Mouse (Mus musculus): Measurements from ENCODE around the gene Rpap3. TPM values are rescaled to one million over a fixed set of nuclear protein-coding genes. Genes with fewer than 3 reads are reported as not detected.
A peak's percentile ranks its signal among the peaks of the same experiment; 100 is the strongest.

Rpap3 gene
- 34.1 and 36.4 TPM in 2 replicates for polyA plus RNA-seq (2014; fragmentation: Nextera tagmentation; extraction: Ambion mirVana)

- DNase-seq (ENCODE audit: low spot score): peak; percentile 92
- under 1% methylated on average over 70 of the region's 71 CpGs for WGBS
- H3K9me3 ChIP-seq (ENCODE audit: control insufficient read depth, low read length): no peaks in the 10 kb centered on the region
- H3K4me1 ChIP-seq (replicated peaks; ENCODE audit: control insufficient read depth, insufficient read depth, low read length): peaks cover 13% of the 10 kb centered on the region; the same call in 1 of the 2 replicates
- peak within 1 kb of the TSS; percentile 75 for H3K4me2 ChIP-seq (ENCODE audit: low read length)
- H3K27ac ChIP-seq (ENCODE audit: low read depth): 0 out of 2 replicates have a peak within 1 kb of the TSS, but pooled peaks have one; percentile 16
- peak within 1 kb of the TSS; percentile 86 for H3K4me3 ChIP-seq (ENCODE audit: low read depth, low read length)
- H3K36me3 ChIP-seq (ENCODE audit: control insufficient read depth, insufficient read depth, low read length): peaks cover 25% of the 10 kb centered on the region
- H3K9ac ChIP-seq (ENCODE audit: low read length): peak within 1 kb of the TSS; percentile 87
- H3K27me3 ChIP-seq (replicated peaks; ENCODE audit: control insufficient read depth, insufficient read depth, low read length): no peaks in the 10 kb centered on the region
- peak; percentile 84 for ATAC-seq (replicated peaks; ENCODE audit: low FRiP score, low TSS enrichment, low read depth)
These were observed at the start of gene Rpap3 for GRCm38 (mm10) chr15:97705211-97706050. Gene Rpap3 (minus strand): TSS chr15:97705825.

GRCm38 (mm10) chr15:97755361-97755760 lies 49.7 kb upstream of the Rpap3 start:
- Histone ChIP-seq H3K4me2 (ENCODE audit: low read length) (no peak overlapping the region), H3K9ac (ENCODE audit: low read length) (no peak overlapping the region), H3K9me3 (ENCODE audit: control insufficient read depth, low read length) (no peaks in the 10 kb centered on the region), H3K36me3 (ENCODE audit: control insufficient read depth, insufficient read depth, low read length) (no peaks in the 10 kb centered on the region), H3K27ac (ENCODE audit: low read depth) (no peak overlapping the region), H3K4me1 (replicated peaks; ENCODE audit: control insufficient read depth, insufficient read depth, low read length) (peaks cover 8% of the 10 kb centered on the region), H3K4me3 (ENCODE audit: low read depth, low read length) (no peak overlapping the region), H3K27me3 (replicated peaks; ENCODE audit: control insufficient read depth, insufficient read depth, low read length) (no peaks in the 10 kb centered on the region)
- DNase-seq (ENCODE audit: low spot score) (no peak), ATAC-seq (replicated peaks; ENCODE audit: low FRiP score, low TSS enrichment, low read depth) (no peak)
- 51% methylated on average over 8 of the region's 8 CpGs for WGBS

- peaks cover 11% of the 10 kb centered on the region for H3K4me1 ChIP-seq (replicated peaks; ENCODE audit: control insufficient read depth, insufficient read depth, low read length)
- H3K4me2 ChIP-seq (ENCODE audit: low read length): no peak overlapping the region
- H3K27me3 ChIP-seq (replicated peaks; ENCODE audit: control insufficient read depth, insufficient read depth, low read length): no peaks in the 10 kb centered on the region
- ATAC-seq (replicated peaks; ENCODE audit: low FRiP score, low TSS enrichment, low read depth): no peak
- no peak overlapping the region for H3K4me3 ChIP-seq (ENCODE audit: low read depth, low read length)
- no peak overlapping the region for H3K9ac ChIP-seq (ENCODE audit: low read length)
- H3K36me3 ChIP-seq (ENCODE audit: control insufficient read depth, insufficient read depth, low read length): no peaks in the 10 kb centered on the region
- no peak for DNase-seq (ENCODE audit: low spot score)
- no peak overlapping the region for H3K27ac ChIP-seq (ENCODE audit: low read depth)
- 40% methylated on average over 6 of the region's 6 CpGs for WGBS
- H3K9me3 ChIP-seq (ENCODE audit: control insufficient read depth, low read length): no peaks in the 10 kb centered on the region
These were observed 48.9 kb upstream of the Rpap3 start for GRCm38 (mm10) chr15:97754476-97754875.

- no peak overlapping the region for H3K4me3 ChIP-seq (ENCODE audit: low read depth, low read length)
- H3K4me1 ChIP-seq (replicated peaks; ENCODE audit: control insufficient read depth, insufficient read depth, low read length): peaks cover 11% of the 10 kb centered on the region
- H3K4me2 ChIP-seq (ENCODE audit: low read length): no peak overlapping the region
- no peak overlapping the region for H3K9ac ChIP-seq (ENCODE audit: low read length)
- ATAC-seq (replicated peaks; ENCODE audit: low FRiP score, low TSS enrichment, low read depth) (no peak), DNase-seq (ENCODE audit: low spot score) (no peak)
- no peaks in the 10 kb centered on the region for H3K27me3 ChIP-seq (replicated peaks; ENCODE audit: control insufficient read depth, insufficient read depth, low read length)
- whole genome bisulfite sequencing: 91% methylated on average over 5 of the region's 5 CpGs
- no peak overlapping the region for H3K27ac ChIP-seq (ENCODE audit: low read depth)
- no peaks in the 10 kb centered on the region for H3K36me3 ChIP-seq (ENCODE audit: control insufficient read depth, insufficient read depth, low read length)
- no peaks in the 10 kb centered on the region for H3K9me3 ChIP-seq (ENCODE audit: control insufficient read depth, low read length)
These were observed 46.9 kb upstream of the Rpap3 start for GRCm38 (mm10) chr15:97752491-97752890.

- Histone ChIP-seq H3K36me3 (ENCODE audit: control insufficient read depth, insufficient read depth, low read length) (no peaks in the 10 kb centered on the region), H3K4me2 (ENCODE audit: low read length) (no peak overlapping the region), H3K4me1 (replicated peaks; ENCODE audit: control insufficient read depth, insufficient read depth, low read length) (peaks cover 11% of the 10 kb centered on the region), H3K9me3 (ENCODE audit: control insufficient read depth, low read length) (no peaks in the 10 kb centered on the region), H3K27me3 (replicated peaks; ENCODE audit: control insufficient read depth, insufficient read depth, low read length) (no peaks in the 10 kb centered on the region), H3K27ac (ENCODE audit: low read depth) (no peak overlapping the region), H3K4me3 (ENCODE audit: low read depth, low read length) (no peak overlapping the region), H3K9ac (ENCODE audit: low read length) (no peak overlapping the region)
- DNase-seq (ENCODE audit: low spot score) (no peak), ATAC-seq (replicated peaks; ENCODE audit: low FRiP score, low TSS enrichment, low read depth) (no peak)
- WGBS: 95% methylated on average over 2 of the region's 2 CpGs
These were observed 46.1 kb upstream of the Rpap3 start for GRCm38 (mm10) chr15:97751676-97752075.

- H3K27me3 ChIP-seq (replicated peaks; ENCODE audit: control insufficient read depth, insufficient read depth, low read length): no peaks in the 10 kb centered on the region
- H3K36me3 ChIP-seq (ENCODE audit: control insufficient read depth, insufficient read depth, low read length): no peaks in the 10 kb centered on the region
- DNase-seq (ENCODE audit: low spot score): peak; percentile 70
- WGBS: 40% methylated on average over 12 of the region's 12 CpGs
- no peaks in the 10 kb centered on the region for H3K9me3 ChIP-seq (ENCODE audit: control insufficient read depth, low read length)
- H3K4me1 ChIP-seq (replicated peaks; ENCODE audit: control insufficient read depth, insufficient read depth, low read length): peaks cover 11% of the 10 kb centered on the region
- no peak overlapping the region for H3K4me3 ChIP-seq (ENCODE audit: low read depth, low read length)
- H3K9ac ChIP-seq (ENCODE audit: low read length): no peak overlapping the region
- peak; percentile 65; the same call in 1 of the 2 replicates for ATAC-seq (replicated peaks; ENCODE audit: low FRiP score, low TSS enrichment, low read depth)
- no peak overlapping the region for H3K4me2 ChIP-seq (ENCODE audit: low read length)
- 0 out of 2 replicates have a peak overlapping the region, but pooled peaks have one; percentile 23 for H3K27ac ChIP-seq (ENCODE audit: low read depth)
These were observed 45.1 kb upstream of the Rpap3 start for GRCm38 (mm10) chr15:97750697-97751096.

- H3K9ac ChIP-seq (ENCODE audit: low read length): no peak overlapping the region
- H3K27me3 ChIP-seq (replicated peaks; ENCODE audit: control insufficient read depth, insufficient read depth, low read length): no peaks in the 10 kb centered on the region
- no peak overlapping the region for H3K27ac ChIP-seq (ENCODE audit: low read depth)
- H3K4me2 ChIP-seq (ENCODE audit: low read length): no peak overlapping the region
- WGBS: 88% methylated on average over 13 of the region's 13 CpGs
- DNase-seq (ENCODE audit: low spot score): no peak
- no peaks in the 10 kb centered on the region for H3K9me3 ChIP-seq (ENCODE audit: control insufficient read depth, low read length)
- no peak for ATAC-seq (replicated peaks; ENCODE audit: low FRiP score, low TSS enrichment, low read depth)
- no peak overlapping the region for H3K4me3 ChIP-seq (ENCODE audit: low read depth, low read length)
- no peaks in the 10 kb centered on the region for H3K36me3 ChIP-seq (ENCODE audit: control insufficient read depth, insufficient read depth, low read length)
- H3K4me1 ChIP-seq (replicated peaks; ENCODE audit: control insufficient read depth, insufficient read depth, low read length): peaks cover 16% of the 10 kb centered on the region
These were observed 44.2 kb upstream of the Rpap3 start for GRCm38 (mm10) chr15:97749841-97750240.

GRCm38 (mm10) chr15:97749397-97749796 lies 43.8 kb upstream of the Rpap3 start:
- DNase-seq (ENCODE audit: low spot score) (no peak), ATAC-seq (replicated peaks; ENCODE audit: low FRiP score, low TSS enrichment, low read depth) (no peak)
- H3K27me3 ChIP-seq (replicated peaks; ENCODE audit: control insufficient read depth, insufficient read depth, low read length): no peaks in the 10 kb centered on the region
- H3K4me2 ChIP-seq (ENCODE audit: low read length): no peak overlapping the region
- WGBS: 92% methylated on average over 9 of the region's 9 CpGs
- H3K4me1 ChIP-seq (replicated peaks; ENCODE audit: control insufficient read depth, insufficient read depth, low read length): peaks cover 18% of the 10 kb centered on the region
- H3K36me3 ChIP-seq (ENCODE audit: control insufficient read depth, insufficient read depth, low read length): no peaks in the 10 kb centered on the region
- no peak overlapping the region for H3K27ac ChIP-seq (ENCODE audit: low read depth)
- H3K4me3 ChIP-seq (ENCODE audit: low read depth, low read length): no peak overlapping the region
- H3K9ac ChIP-seq (ENCODE audit: low read length): no peak overlapping the region
- no peaks in the 10 kb centered on the region for H3K9me3 ChIP-seq (ENCODE audit: control insufficient read depth, low read length)

GRCm38 (mm10) chr15:97748964-97749363 lies 43.3 kb upstream of the Rpap3 start:
- no peak for DNase-seq (ENCODE audit: low spot score)

More at GRCm38 (mm10) chr15:97748964-97749363, 43.3 kb upstream of the Rpap3 start:
- Histone ChIP-seq H3K36me3 (ENCODE audit: control insufficient read depth, insufficient read depth, low read length) (no peaks in the 10 kb centered on the region), H3K27ac (ENCODE audit: low read depth) (no peak overlapping the region), H3K9ac (ENCODE audit: low read length) (no peak overlapping the region), H3K27me3 (replicated peaks; ENCODE audit: control insufficient read depth, insufficient read depth, low read length) (no peaks in the 10 kb centered on the region), H3K4me3 (ENCODE audit: low read depth, low read length) (no peak overlapping the region), H3K4me2 (ENCODE audit: low read length) (no peak overlapping the region), H3K4me1 (replicated peaks; ENCODE audit: control insufficient read depth, insufficient read depth, low read length) (peaks cover 18% of the 10 kb centered on the region), H3K9me3 (ENCODE audit: control insufficient read depth, low read length) (no peaks in the 10 kb centered on the region)
- 90% methylated on average over 4 of the region's 4 CpGs for whole genome bisulfite sequencing
- ATAC-seq (replicated peaks; ENCODE audit: low FRiP score, low TSS enrichment, low read depth): no peak

All from intestine, embryonic 14.5 days (tissue).